ENCODE assay signal across 8 mouse cellular contexts in the genomic region with DNA sequence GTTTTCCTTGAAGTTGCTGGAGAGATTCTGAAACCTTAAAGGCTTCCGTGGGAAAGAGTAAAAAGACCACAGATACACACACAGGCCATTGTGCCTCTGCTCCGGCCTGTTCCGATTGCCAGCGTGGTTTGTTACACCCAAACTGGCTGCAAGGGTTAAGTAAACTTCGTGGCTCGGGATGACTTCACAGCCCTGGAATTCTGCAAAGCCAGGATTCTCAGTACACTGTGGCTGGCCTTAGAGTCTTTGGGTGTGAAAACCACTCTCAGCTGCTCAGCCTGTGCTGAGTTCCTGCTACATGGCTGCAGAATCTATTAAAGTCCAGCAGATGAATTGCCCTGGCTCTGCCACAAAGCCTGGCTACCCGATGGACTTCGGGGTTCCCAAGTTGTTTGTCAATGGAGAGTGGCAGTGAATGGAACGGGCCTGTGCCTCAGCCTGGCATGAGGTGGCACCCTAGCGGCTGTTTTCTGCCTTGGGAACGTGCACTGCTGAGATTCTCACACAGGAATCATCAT.
DNase-seq lines count a peak whose midpoint lies in the region; ATAC-seq lines count a peak whose summit lies in the region.
"Had no signal": no experiment of that assay in that cellular context is flagged by ENCODE, and none has a peak within 500 bp of the region (broad histone marks: within the 10 kb centered on the region; RNA-seq: fewer than 3 reads in every experiment).

No protein-coding gene starts in this region.

- no peak overlapping the region for H3K9ac ChIP-seq in liver, embryonic 15.5 days

- peak overlapping the region; percentile 62 for H3K27ac ChIP-seq in liver, embryonic 15.5 days (replicated peaks)

- WGBS in liver, embryonic 15.5 days (ENCODE audit: insufficient replicate concordance): 26% methylated on average over 11 of the region's 11 CpGs

- intact Hi-C loops in heart, postnatal 36 days (cut with DNase I): loop anchor here (2.0 to 5.0 kb wide), 7 partner anchors 37 to 318 kb away; no protein-coding TSS in a partner anchor

- no peaks in the 10 kb centered on the region for H3K36me3 ChIP-seq in liver, embryonic 15.5 days (replicated peaks)

- peak; percentile 41 to 62 for DNase-seq in cerebellum, postnatal 10 days
- peak; percentile 56 to 70 for DNase-seq in heart, postnatal 36 days
- peak; percentile 50 to 82 for DNase-seq in layer of hippocampus, adult 18-20 months (ENCODE audit: low spot score in 2 of 2)
- DNase-seq in ovary, adult 18-20 months (ENCODE audit: low spot score): peak; percentile 52

- H3K4me1 ChIP-seq in liver, embryonic 15.5 days (replicated peaks): peaks cover 19% of the 10 kb centered on the region

- ATAC-seq in frontal cortex, adult (ENCODE audit: low TSS enrichment): peak; percentile 92
- ATAC-seq in liver, embryonic 15.5 days (ENCODE audit: insufficient read depth): peak; percentile 65
- ATAC-seq in erythroblast, adult 5-6 weeks (replicated peaks; ENCODE audit: low FRiP score, poor library complexity, severe bottlenecking): no peak

- no peaks in the 10 kb centered on the region for H3K9me3 ChIP-seq in liver, embryonic 15.5 days (replicated peaks)

- no peak overlapping the region for H3K4me3 ChIP-seq in liver, embryonic 15.5 days (replicated peaks)
- H3K4me3 ChIP-seq: erythroblast, embryonic 14.5 days had no signal

- H3K4me2 ChIP-seq in liver, embryonic 15.5 days: no peak overlapping the region

- no peaks in the 10 kb centered on the region for H3K27me3 ChIP-seq in liver, embryonic 15.5 days
